Mouse (Mus musculus): ENCODE results near the gene Sfn. TPM values are rescaled to one million over a fixed set of nuclear protein-coding genes. Genes with fewer than 3 reads are reported as not detected.

The Sfn gene
- total and polyA plus RNA-seq, 2 experiments from 2014 or later, result 0.18 to 6.8 TPM

GRCm38 (mm10) chr4:133604175-133604574, 2.2 kb upstream of the Sfn start:
- Histone ChIP-seq H3K4me1 (ENCODE audit: control insufficient read depth, insufficient read depth) (peaks cover 9% of the 10 kb centered on the region), H3K9ac (replicated peaks; ENCODE audit: low read depth, low read length) (no peak overlapping the region), H3K4me2 (ENCODE audit: low read depth, low read length) (no peak overlapping the region), H3K36me3 (replicated peaks; ENCODE audit: control insufficient read depth, insufficient read depth, low read length) (peaks cover 21% of the 10 kb centered on the region), H3K4me3 (ENCODE audit: low read depth, low read length) (no peak overlapping the region), H3K9me3 (replicated peaks; ENCODE audit: control insufficient read depth, low read length) (no peaks in the 10 kb centered on the region), H3K27ac (ENCODE audit: low read depth) (no peak overlapping the region), H3K27me3 (ENCODE audit: control insufficient read depth, insufficient read depth, low read length) (peaks cover 18% of the 10 kb centered on the region)
- TF ChIP-seq EP300 (IDR thresholded peaks at IDR 0.05; ENCODE audit: low read depth), result no peak
- TF ChIP-seq CTCF (IDR thresholded peaks at IDR 0.05; ENCODE audit: low read depth), result no peak
- 70% methylated on average over 7 of the region's 7 CpGs for WGBS
- ATAC-seq (ENCODE audit: insufficient read depth, low read depth) (no peak), DNase-seq (ENCODE audit: low spot score) (no peak)

GRCm38 (mm10) chr4:133603056-133603455, 1.1 kb upstream of the Sfn start:
- Histone ChIP-seq H3K4me2 (ENCODE audit: low read depth, low read length) (no peak overlapping the region), H3K9me3 (replicated peaks; ENCODE audit: control insufficient read depth, low read length) (no peaks in the 10 kb centered on the region), H3K9ac (replicated peaks; ENCODE audit: low read depth, low read length) (no peak overlapping the region), H3K27me3 (ENCODE audit: control insufficient read depth, insufficient read depth, low read length) (peaks cover 21% of the 10 kb centered on the region), H3K4me1 (ENCODE audit: control insufficient read depth, insufficient read depth) (peaks cover 9% of the 10 kb centered on the region), H3K27ac (ENCODE audit: low read depth) (no peak overlapping the region), H3K4me3 (ENCODE audit: low read depth, low read length) (no peak overlapping the region), H3K36me3 (replicated peaks; ENCODE audit: control insufficient read depth, insufficient read depth, low read length) (peaks cover 13% of the 10 kb centered on the region)
- TF ChIP-seq CTCF (IDR thresholded peaks at IDR 0.05; ENCODE audit: low read depth) (no peak), EP300 (IDR thresholded peaks at IDR 0.05; ENCODE audit: low read depth) (no peak)
- ATAC-seq (ENCODE audit: insufficient read depth, low read depth) (no peak), DNase-seq (ENCODE audit: low spot score) (no peak)
- 76% methylated on average over 5 of the region's 5 CpGs for WGBS

- TF ChIP-seq EP300 (IDR thresholded peaks at IDR 0.05; ENCODE audit: low read depth) (no peak), CTCF (IDR thresholded peaks at IDR 0.05; ENCODE audit: low read depth) (no peak)
- WGBS, result 15% methylated on average over 9 of the region's 9 CpGs
- peak overlapping the region; percentile 42; the same call in 1 of the 2 replicates for H3K9ac ChIP-seq (replicated peaks; ENCODE audit: low read depth, low read length)
- no peaks in the 10 kb centered on the region for H3K9me3 ChIP-seq (replicated peaks; ENCODE audit: control insufficient read depth, low read length)
- no peak overlapping the region for H3K27ac ChIP-seq (ENCODE audit: low read depth)
- peak overlapping the region; percentile 89 for H3K4me2 ChIP-seq (ENCODE audit: low read depth, low read length)
- ATAC-seq (ENCODE audit: insufficient read depth, low read depth) (no peak), DNase-seq (ENCODE audit: low spot score) (no peak)
- H3K4me1 ChIP-seq (ENCODE audit: control insufficient read depth, insufficient read depth), result peaks cover 9% of the 10 kb centered on the region
- H3K36me3 ChIP-seq (replicated peaks; ENCODE audit: control insufficient read depth, insufficient read depth, low read length), result peaks cover 10% of the 10 kb centered on the region; the same call in 1 of the 2 replicates
- peak overlapping the region; percentile 62 for H3K4me3 ChIP-seq (ENCODE audit: low read depth, low read length)
- H3K27me3 ChIP-seq (ENCODE audit: control insufficient read depth, insufficient read depth, low read length), result peaks cover 21% of the 10 kb centered on the region
Observed at GRCm38 (mm10) chr4:133600306-133600705, 1.7 kb downstream of the Sfn start.

- Histone ChIP-seq H3K9ac (replicated peaks; ENCODE audit: low read depth, low read length) (peak overlapping the region; percentile 42; the same call in 1 of the 2 replicates), H3K36me3 (replicated peaks; ENCODE audit: control insufficient read depth, insufficient read depth, low read length) (peaks cover 10% of the 10 kb centered on the region; the same call in 1 of the 2 replicates), H3K4me1 (ENCODE audit: control insufficient read depth, insufficient read depth) (peaks cover 9% of the 10 kb centered on the region), H3K4me2 (ENCODE audit: low read depth, low read length) (peak overlapping the region; percentile 89), H3K27ac (ENCODE audit: low read depth) (no peak overlapping the region), H3K4me3 (ENCODE audit: low read depth, low read length) (peak overlapping the region; percentile 62), H3K9me3 (replicated peaks; ENCODE audit: control insufficient read depth, low read length) (no peaks in the 10 kb centered on the region), H3K27me3 (ENCODE audit: control insufficient read depth, insufficient read depth, low read length) (peaks cover 21% of the 10 kb centered on the region)
- ATAC-seq (ENCODE audit: insufficient read depth, low read depth), result peak; percentile 98
- peak; percentile 87 for DNase-seq (ENCODE audit: low spot score)
- no peak for TF ChIP-seq CTCF (IDR thresholded peaks at IDR 0.05; ENCODE audit: low read depth)
- no peak for TF ChIP-seq EP300 (IDR thresholded peaks at IDR 0.05; ENCODE audit: low read depth)
- WGBS, result 0% methylated on average over 49 of the region's 50 CpGs
Observed at GRCm38 (mm10) chr4:133599571-133600073, 2.3 kb downstream of the Sfn start.

DNA sequence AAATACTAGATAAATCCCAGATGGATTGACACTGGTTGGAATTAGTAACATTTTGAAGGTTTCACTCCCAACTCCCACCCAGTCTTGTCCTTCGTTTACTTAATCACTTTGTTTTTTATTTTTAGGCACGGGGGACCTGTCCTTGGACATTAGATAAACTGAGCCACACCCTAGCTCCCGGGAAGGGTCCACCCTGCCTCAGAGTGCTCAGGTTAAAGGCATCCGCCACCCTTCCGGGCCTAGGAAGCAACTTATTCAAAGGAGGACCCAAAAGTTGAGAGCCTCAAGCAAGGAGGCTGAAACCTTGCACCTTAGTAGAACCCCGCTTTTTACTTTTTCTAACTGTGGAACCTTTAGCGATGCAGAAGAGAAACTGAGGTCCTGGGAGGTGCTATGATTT, 2.9 kb downstream of the Sfn start:
- H3K36me3 ChIP-seq (replicated peaks; ENCODE audit: control insufficient read depth, insufficient read depth, low read length), result peaks cover 8% of the 10 kb centered on the region; the same call in 1 of the 2 replicates
- H3K9me3 ChIP-seq (replicated peaks; ENCODE audit: control insufficient read depth, low read length), result no peaks in the 10 kb centered on the region
- DNase-seq (ENCODE audit: low spot score), result no peak
- H3K4me3 ChIP-seq (ENCODE audit: low read depth, low read length), result peak overlapping the region; percentile 62
- TF ChIP-seq EP300 (IDR thresholded peaks at IDR 0.05; ENCODE audit: low read depth), result no peak
- no peak for TF ChIP-seq CTCF (IDR thresholded peaks at IDR 0.05; ENCODE audit: low read depth)
- no peak for ATAC-seq (ENCODE audit: insufficient read depth, low read depth)
- H3K9ac ChIP-seq (replicated peaks; ENCODE audit: low read depth, low read length), result peak overlapping the region; percentile 42; the same call in 1 of the 2 replicates
- no peak overlapping the region for H3K27ac ChIP-seq (ENCODE audit: low read depth)
- peak overlapping the region; percentile 89 for H3K4me2 ChIP-seq (ENCODE audit: low read depth, low read length)
- peaks cover 21% of the 10 kb centered on the region for H3K27me3 ChIP-seq (ENCODE audit: control insufficient read depth, insufficient read depth, low read length)
- 19% methylated on average over 7 of the region's 7 CpGs for WGBS
- H3K4me1 ChIP-seq (ENCODE audit: control insufficient read depth, insufficient read depth), result peaks cover 9% of the 10 kb centered on the region

GRCm38 (mm10) chr4:133598616-133599015, 3.4 kb downstream of the Sfn start:
- no peak overlapping the region for H3K4me3 ChIP-seq (ENCODE audit: low read depth, low read length)
- peaks cover 9% of the 10 kb centered on the region for H3K4me1 ChIP-seq (ENCODE audit: control insufficient read depth, insufficient read depth)
- H3K27me3 ChIP-seq (ENCODE audit: control insufficient read depth, insufficient read depth, low read length), result peaks cover 21% of the 10 kb centered on the region
- no peaks in the 10 kb centered on the region for H3K9me3 ChIP-seq (replicated peaks; ENCODE audit: control insufficient read depth, low read length)
- no peak for ATAC-seq (ENCODE audit: insufficient read depth, low read depth)
- no peak overlapping the region for H3K27ac ChIP-seq (ENCODE audit: low read depth)
- H3K4me2 ChIP-seq (ENCODE audit: low read depth, low read length), result no peak overlapping the region
- DNase-seq (ENCODE audit: low spot score), result no peak
- 0 out of 2 replicates have a peak, but pooled peaks cover 5% of the 10 kb centered on the region for H3K36me3 ChIP-seq (replicated peaks; ENCODE audit: control insufficient read depth, insufficient read depth, low read length)
- no peak for TF ChIP-seq EP300 (IDR thresholded peaks at IDR 0.05; ENCODE audit: low read depth)
- no peak for TF ChIP-seq CTCF (IDR thresholded peaks at IDR 0.05; ENCODE audit: low read depth)
- no peak overlapping the region for H3K9ac ChIP-seq (replicated peaks; ENCODE audit: low read depth, low read length)
- WGBS, result 46% methylated on average over 4 of the region's 4 CpGs
